Mouse (Mus musculus) common myeloid progenitor, adult 5-6 weeks (primary cell): ENCODE measurements around the gene Rgs11. TPM values are rescaled to one million over a fixed set of nuclear protein-coding genes. Genes with fewer than 3 reads are reported as not detected.
"Not testable (repeated sequence)": the region's sequence is repeated elsewhere in the genome, so short reads cannot be mapped to it uniquely, and the experiment has no call there.

Source experiments
- ATAC-seq: replicated peaks from 2 replicates; pipeline ENCODE4 v1.8.0; 2016; ENCODE audit warnings: low read depth, mild to moderate bottlenecking, moderate TSS enrichment, inconsistent platforms; ENCODE audit not compliant: poor library complexity, severe bottlenecking
- total RNA-seq: library from RNA; stranded (forward); fragments of 200-1000, 187-1606 nt; gene quantifications from 2 replicates; pipeline ENCODE4 v1.2.3, GENCODE M21; 2017

Rgs11 gene
- 0.23 and 0.82 TPM in 2 replicates for total RNA-seq

GRCm38 (mm10) chr17:26202737-26203136 lies at the start of gene Rgs11:
Rgs11 (plus strand) TSS chr17:26202951.
- ATAC-seq: 0 out of 2 replicates have a peak, but pooled peaks have one; percentile 11

GRCm38 (mm10) chr17:26162736-26163135 lies 40.0 kb upstream of the Rgs11 start:
- ATAC-seq: no peak

DNA sequence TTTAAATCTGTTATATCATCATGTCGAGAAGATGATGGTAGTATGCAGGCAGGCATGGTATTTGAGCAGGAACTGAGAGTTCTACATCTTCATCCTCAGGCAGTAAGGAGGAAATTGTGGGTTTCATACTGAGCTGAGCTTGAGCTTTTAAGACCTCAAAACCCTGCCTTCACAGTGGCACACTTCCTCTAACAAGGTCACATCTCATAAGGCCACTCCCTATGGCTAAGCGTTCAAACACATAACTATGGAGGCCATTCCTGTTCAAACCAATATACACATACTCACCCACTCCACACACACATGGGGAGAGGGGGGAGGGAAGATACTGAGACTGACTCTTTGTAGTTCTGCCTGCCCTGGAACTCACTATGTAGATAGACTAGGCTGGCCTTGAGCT lies 34.7 kb upstream of the Rgs11 start:
- peak; percentile 97 for ATAC-seq

DNA sequence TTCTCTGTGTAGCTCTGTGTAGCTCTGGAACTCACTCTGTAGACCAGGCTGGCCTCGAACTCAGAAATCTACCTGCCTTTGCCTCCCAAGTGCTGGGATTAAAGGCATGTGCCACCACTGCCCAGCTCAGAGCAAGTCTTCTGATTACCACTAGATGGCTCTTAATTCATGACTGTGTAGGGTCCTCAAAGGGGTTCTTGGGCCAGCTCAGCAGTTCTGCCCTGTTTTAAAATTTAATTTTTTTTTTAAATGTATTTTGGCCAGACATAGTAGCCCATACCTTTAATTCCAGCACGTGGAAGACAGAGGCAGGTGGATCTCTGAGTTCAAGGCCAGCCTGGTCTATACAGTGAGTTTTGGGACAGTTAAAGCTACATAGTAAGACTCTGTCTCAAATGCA lies 27.5 kb upstream of the Rgs11 start:
- ATAC-seq: not testable (repeated sequence)

- no peak for ATAC-seq
These were observed 24.1 kb upstream of the Rgs11 start for GRCm38 (mm10) chr17:26178611-26179010.

- ATAC-seq: no peak
These were observed 21.6 kb upstream of the Rgs11 start for GRCm38 (mm10) chr17:26181179-26181578.

GRCm38 (mm10) chr17:26187592-26187991 lies 15.2 kb upstream of the Rgs11 start:
- no peak for ATAC-seq

DNA sequence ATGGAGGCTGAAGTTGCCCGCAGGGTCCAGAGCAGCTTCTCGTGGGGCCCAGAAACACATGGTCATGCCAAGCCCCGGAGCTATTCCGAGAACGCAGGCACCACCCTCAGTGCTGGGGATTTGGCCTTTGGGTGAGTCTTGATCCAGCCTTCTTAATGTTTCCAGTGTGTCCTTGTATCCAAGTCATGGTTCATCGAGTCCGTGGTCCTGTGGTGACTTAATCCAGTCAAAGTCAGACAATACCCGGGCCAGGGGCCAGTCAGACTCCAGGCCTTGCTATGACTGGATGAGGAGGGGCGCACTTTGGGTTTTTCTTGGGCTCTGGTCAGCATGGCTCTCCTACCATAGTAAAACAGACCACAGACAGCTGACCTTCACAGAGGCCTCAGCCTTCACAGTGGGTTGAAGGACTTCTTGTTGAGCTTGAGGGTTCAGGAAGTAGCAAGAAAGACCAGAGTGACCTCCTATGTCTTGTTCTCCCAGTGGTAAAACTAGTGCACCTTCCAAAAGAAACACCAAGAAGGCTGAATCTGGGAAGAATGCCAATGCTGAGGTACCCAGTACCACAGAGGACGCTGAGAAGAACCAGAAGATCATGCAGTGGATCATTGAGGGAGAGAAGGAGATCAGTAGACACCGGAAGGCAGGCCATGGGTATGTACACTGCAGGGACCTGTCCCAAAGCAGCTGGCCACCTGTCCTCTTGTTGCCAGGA lies 14.5 kb upstream of the Rgs11 start:
- ATAC-seq: no peak

GRCm38 (mm10) chr17:26191486-26191885 lies 11.3 kb upstream of the Rgs11 start:
- ATAC-seq: not testable (repeated sequence)

DNA sequence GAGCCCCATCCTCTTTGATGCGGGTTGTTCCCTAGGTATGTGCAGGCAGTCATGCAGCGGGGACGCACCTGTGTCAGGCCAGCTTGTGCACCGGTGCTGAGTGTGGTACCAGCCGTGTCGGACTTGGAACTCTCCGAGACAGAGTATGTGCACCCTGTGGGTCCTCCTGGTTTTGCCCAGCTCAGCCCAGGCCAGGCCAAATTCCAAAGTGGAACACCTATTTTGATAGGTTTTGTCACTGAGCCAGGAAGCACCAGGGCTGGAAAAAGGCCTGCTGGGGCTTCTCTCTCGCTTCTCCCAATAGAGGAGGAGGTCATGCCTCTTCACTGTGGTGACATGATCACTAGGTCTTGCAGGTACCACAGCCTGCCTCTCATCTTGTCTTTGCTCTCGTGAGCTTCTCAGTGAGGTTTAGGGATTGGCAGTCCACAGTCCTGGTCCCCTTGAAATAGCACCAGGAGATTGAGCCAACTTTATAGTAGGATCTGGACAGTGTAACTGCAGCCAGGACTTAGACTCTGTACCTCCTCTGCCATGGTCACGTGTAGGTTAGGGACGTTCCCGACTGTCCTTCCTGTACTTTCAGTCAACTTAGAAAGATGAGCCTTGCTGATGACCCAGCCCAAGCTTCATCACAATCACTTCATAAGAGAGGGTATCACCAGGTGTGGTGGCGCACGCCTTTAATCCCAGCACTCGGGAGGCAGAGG lies 10.1 kb upstream of the Rgs11 start:
- no peak for ATAC-seq

DNA sequence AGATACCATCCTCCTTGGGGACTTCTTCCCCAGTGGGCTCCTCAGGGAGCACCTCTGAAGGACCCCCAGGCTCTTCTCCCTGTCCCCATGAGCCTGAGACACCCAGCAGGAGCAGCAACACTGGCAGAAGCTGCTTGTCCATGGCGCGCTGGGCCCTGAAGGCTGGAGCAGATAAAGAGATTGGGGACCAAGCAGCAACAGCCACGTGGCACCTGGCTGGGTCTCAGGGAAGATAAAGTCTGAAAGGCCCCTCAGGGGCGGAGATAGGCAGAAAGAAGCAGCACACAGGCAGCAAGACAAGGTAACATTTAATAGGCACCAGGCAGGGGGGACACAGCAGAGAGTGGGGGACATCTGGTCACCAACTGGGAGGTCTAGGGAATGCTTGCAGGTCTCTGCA lies 3.9 kb upstream of the Rgs11 start, which contains the start of gene Pdia2:
Gene Pdia2 (minus strand): TSS at position 196 of the 400 bp plus-strand sequence.
- no peak for ATAC-seq

- ATAC-seq: no peak
These were observed 1.7 kb upstream of the Rgs11 start for GRCm38 (mm10) chr17:26200831-26201705.

- ATAC-seq: no peak
These were observed 753 bp upstream of the Rgs11 start for GRCm38 (mm10) chr17:26201998-26202397.

DNA sequence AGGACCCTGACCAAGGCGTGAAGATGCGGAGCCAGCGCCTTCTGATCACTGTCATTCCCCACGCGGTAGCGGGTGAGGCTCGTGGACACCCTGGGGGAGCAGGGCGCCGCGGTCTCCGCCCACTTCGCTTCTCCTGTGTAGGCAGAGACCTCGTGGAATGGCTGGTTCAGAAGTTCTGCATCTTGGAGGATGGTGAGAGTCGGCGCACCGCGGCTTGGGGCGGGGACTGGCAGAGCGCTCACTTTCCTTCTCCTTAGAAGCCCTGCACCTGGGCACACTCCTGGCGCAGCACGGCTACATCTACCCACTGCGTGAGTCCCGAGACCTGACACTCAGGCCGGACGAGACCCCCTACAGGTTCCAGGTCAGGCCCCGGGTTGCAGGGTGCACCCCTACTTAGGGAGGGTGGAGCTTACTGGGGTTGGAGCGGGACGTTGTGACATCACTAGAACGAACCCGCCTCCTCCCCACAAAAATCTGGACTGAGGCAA lies 615 bp downstream of the Rgs11 start:
- peak; percentile 44; the same call in 1 of the 2 replicates for ATAC-seq

DNA sequence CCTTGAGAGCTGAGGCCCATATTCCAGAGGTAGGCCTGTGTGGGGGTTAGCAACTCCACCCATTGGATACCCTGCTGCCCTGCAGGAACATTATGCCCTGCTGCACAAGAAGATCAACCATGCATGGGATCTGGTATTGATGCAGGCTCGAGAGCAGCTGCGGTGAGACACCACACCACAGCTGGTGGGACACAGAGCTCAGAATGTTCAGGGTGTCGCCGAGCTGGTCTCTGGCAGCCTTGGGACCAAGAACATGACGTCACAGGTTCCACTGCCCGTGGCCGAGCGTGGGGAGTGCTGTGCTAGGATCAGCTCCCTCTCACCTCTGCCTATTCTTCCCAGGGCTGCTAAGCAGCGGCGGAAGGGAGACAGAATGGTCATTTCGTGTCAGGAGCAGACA lies 2.0 kb downstream of the Rgs11 start:
- ATAC-seq: no peak

DNA sequence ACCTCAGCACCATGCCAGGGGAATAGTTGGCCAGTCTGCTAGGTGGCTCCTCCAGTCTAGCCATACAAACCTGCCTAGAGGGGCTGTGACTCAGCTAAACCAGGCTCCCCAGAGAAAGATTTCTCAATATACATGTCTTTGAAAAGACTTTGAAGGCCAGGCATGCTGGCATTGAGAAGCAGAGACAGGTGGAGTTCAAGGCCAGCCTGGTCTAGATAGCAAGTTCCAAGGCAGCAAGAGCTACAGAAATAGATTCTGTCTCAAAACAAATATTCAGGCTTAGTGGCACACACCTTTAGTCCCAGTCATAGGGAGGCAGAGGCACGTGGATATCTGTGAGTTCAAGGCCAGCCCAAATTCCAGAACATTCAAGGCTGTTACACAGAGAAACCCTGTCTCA lies 3.6 kb downstream of the Rgs11 start:
- no peak for ATAC-seq

DNA sequence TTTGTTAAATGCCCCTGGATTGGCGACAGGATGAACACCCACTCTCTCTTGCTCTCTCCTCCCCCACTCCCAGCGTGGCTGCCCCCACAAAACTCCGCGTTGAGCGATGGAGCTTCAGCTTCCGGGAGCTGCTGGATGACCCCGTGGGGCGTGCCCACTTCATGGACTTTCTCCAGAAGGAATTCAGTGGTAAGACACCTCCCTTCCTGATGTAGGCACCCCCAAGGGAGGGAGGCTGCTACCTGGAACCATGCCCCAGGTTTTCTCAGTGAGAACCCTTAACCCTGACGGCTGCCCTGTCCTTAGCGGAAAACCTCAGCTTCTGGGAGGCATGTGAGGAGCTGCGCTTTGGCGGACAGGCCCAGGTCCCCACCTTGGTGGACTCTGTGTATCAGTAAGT lies 4.9 kb downstream of the Rgs11 start, which contains the start of gene Arhgdig:
Gene Arhgdig (minus strand): TSS at position 101 of the 400 bp plus-strand sequence.
- no peak for ATAC-seq

DNA sequence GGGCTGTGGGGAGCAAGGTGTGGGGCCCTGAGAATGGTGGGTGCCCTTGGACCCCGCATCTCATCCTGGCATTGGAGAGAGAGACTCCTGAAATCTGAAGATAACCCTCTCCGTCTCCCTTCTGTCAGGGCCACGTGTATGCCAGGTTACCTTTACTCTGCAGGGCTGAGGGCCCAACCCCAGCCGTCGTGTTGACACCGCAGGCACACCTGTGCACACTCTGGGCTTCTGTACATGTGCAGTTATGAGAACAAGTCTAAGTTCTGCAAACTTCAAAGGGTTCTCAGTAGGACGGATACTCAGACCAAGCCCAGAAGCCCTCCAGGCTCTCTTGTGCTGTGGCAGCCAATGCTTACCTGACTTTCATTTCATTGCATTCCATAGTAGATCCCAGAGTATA lies 9.5 kb downstream of the Rgs11 start:
- ATAC-seq: no peak

GRCm38 (mm10) chr17:26212681-26213080 lies 9.9 kb downstream of the Rgs11 start:
- no peak for ATAC-seq

- no peak for ATAC-seq
These were observed 18.8 kb downstream of the Rgs11 start for GRCm38 (mm10) chr17:26221508-26221907.
